Mouse (Mus musculus) MEL (cell line): ENCODE results near the gene Cwh43. TPM values are rescaled to one million over a fixed set of nuclear protein-coding genes. Genes with fewer than 3 reads are reported as not detected.

Experiments
- DNase-seq: peaks from one replicate; pipeline ENCODE4 v3.0.0; 2011; ENCODE audit warnings: low read depth, low spot score
- H3K27ac ChIP-seq: 2 replicates; pipeline ENCODE4 v1.5.1; 2012; ENCODE audit warnings: low read depth, mild to moderate bottlenecking, control low read depth, low read length, moderate library complexity; ENCODE audit not compliant: control insufficient read depth
- H3K27me3 ChIP-seq, 2 experiments: fragments of 150-350 bp in 1 of 2; sonication (generic) in 1 of 2; 2 replicates each; pipeline ENCODE4 v1.6.1; 2012; ENCODE audit warnings: low read length in 2 of 2, mild to moderate bottlenecking in 2 of 2, improper control_type of control experiment in 1 of 2, moderate library complexity in 1 of 2; ENCODE audit not compliant: insufficient read depth in 2 of 2, control insufficient read depth in 1 of 2
- H3K36me3 ChIP-seq, 2 experiments: 2 replicates each; pipeline ENCODE4 v1.6.1; 2012 to 2014; ENCODE audit warnings: low read length in 2 of 2, improper control_type of control experiment in 1 of 2, inconsistent platforms in 1 of 2, mild to moderate bottlenecking in 1 of 2; ENCODE audit not compliant: insufficient read depth in 2 of 2, control insufficient read depth in 1 of 2
- H3K4me1 ChIP-seq, 2 experiments: fragments of 150-350 bp in 1 of 2; sonication (generic) in 1 of 2; 2 replicates each; pipeline ENCODE4 v1.6.1; 2012; ENCODE audit warnings: low read length in 2 of 2, improper control_type of control experiment in 1 of 2, mild to moderate bottlenecking in 1 of 2; ENCODE audit not compliant: insufficient read depth in 2 of 2, control insufficient read depth in 1 of 2
- H3K4me3 ChIP-seq, 2 experiments: fragments of 150-350 bp in 1 of 2; sonication (generic) in 1 of 2; 2 replicates each; pipeline ENCODE4 v1.5.1; 2012; ENCODE audit warnings: low read depth in 2 of 2, low read length in 2 of 2, mild to moderate bottlenecking in 2 of 2, moderate library complexity in 2 of 2, control low read depth in 1 of 2, improper control_type of control experiment in 1 of 2; ENCODE audit not compliant: control insufficient read depth in 1 of 2, insufficient read depth in 1 of 2
- H3K79me2 ChIP-seq: 2 replicates; pipeline ENCODE4 v1.6.1; 2012; ENCODE audit warnings: mild to moderate bottlenecking, low read length, moderate library complexity; ENCODE audit not compliant: control insufficient read depth, poor library complexity, insufficient read depth
- H3K9ac ChIP-seq: 2 replicates; pipeline ENCODE4 v1.6.1; 2012; ENCODE audit warnings: low read depth, mild to moderate bottlenecking, control low read depth, low read length, moderate library complexity; ENCODE audit not compliant: control insufficient read depth, poor library complexity, severe bottlenecking
- H3K9me3 ChIP-seq: fragments of 150-350 bp; sonication (generic); replicated peaks from 2 replicates; pipeline ENCODE4 v1.6.1; 2012; ENCODE audit warnings: mild to moderate bottlenecking, low read length, improper control_type of control experiment, moderate library complexity; ENCODE audit not compliant: insufficient read depth
- CTCF ChIP-seq, 3 experiments: IDR thresholded peaks in 2 of 3; conservative IDR thresholded peaks in 1 of 3; 2 replicates each; pipeline ENCODE4 v1.5.1; 2011 to 2012; ENCODE audit warnings: low read length in 3 of 3, low read depth in 2 of 3, mild to moderate bottlenecking in 2 of 3, improper control_type of control experiment in 1 of 3, inconsistent platforms in 1 of 3, mixed read lengths in 1 of 3, moderate library complexity in 1 of 3; ENCODE audit not compliant: control insufficient read depth in 1 of 3, insufficient read depth in 1 of 3, poor library complexity in 1 of 3, severe bottlenecking in 1 of 3
- ETS1 ChIP-seq: IDR thresholded peaks from 2 replicates; pipeline ENCODE4 v1.6.1; 2012; ENCODE audit warnings: low read depth, mild to moderate bottlenecking, inconsistent platforms, low read length, improper control_type of control experiment, moderate library complexity
- GATA1 ChIP-seq: IDR thresholded peaks from 2 replicates; pipeline ENCODE4 v1.6.1; 2011; ENCODE audit warnings: low read depth, low read length, improper control_type of control experiment
- KAT2A ChIP-seq: conservative IDR thresholded peaks from 2 replicates; pipeline ENCODE4 v1.6.1; 2012; ENCODE audit warnings: low read depth, low read length, improper control_type of control experiment, inconsistent platforms
- MAFK ChIP-seq: IDR thresholded peaks from 2 replicates; pipeline ENCODE4 v1.6.1; 2011; ENCODE audit warnings: low read depth, mild to moderate bottlenecking, low read length, improper control_type of control experiment, borderline replicate concordance
- MAZ ChIP-seq: IDR thresholded peaks from 2 replicates; pipeline ENCODE4 v1.6.1; 2012; ENCODE audit warnings: low read depth, mild to moderate bottlenecking, inconsistent platforms, low read length, improper control_type of control experiment
- MXI1 ChIP-seq: IDR thresholded peaks from 2 replicates; pipeline ENCODE4 v1.6.1; 2011; ENCODE audit warnings: mild to moderate bottlenecking, low read depth, low read length, improper control_type of control experiment
- NRF1 ChIP-seq: IDR thresholded peaks from 2 replicates; pipeline ENCODE4 v1.6.1; 2014; ENCODE audit warnings: low read depth, mild to moderate bottlenecking, inconsistent platforms, low read length, improper control_type of control experiment, moderate library complexity; ENCODE audit not compliant: poor library complexity, insufficient read depth, severe bottlenecking
- POLR2A ChIP-seq, 2 experiments: IDR thresholded peaks; 2 replicates each; pipeline ENCODE4 v1.6.1; 2011 to 2012; ENCODE audit warnings: low read length in 2 of 2, mild to moderate bottlenecking in 2 of 2, control low read depth in 1 of 2, improper control_type of control experiment in 1 of 2, low read depth in 1 of 2, moderate library complexity in 1 of 2; ENCODE audit not compliant: control insufficient read depth in 1 of 2, insufficient read depth in 1 of 2, poor library complexity in 1 of 2
- POLR2AphosphoS2 ChIP-seq: IDR thresholded peaks from 2 replicates; pipeline ENCODE4 v1.6.1; 2011; ENCODE audit warnings: low read length, improper control_type of control experiment
- RAD21 ChIP-seq: IDR thresholded peaks from 2 replicates; pipeline ENCODE4 v1.6.1; 2011; ENCODE audit warnings: mild to moderate bottlenecking, low read depth, low read length, improper control_type of control experiment
- RCOR1 ChIP-seq: IDR thresholded peaks from 2 replicates; pipeline ENCODE4 v1.6.1; 2012; ENCODE audit warnings: low read depth, mild to moderate bottlenecking, inconsistent platforms, low read length, improper control_type of control experiment
- SIN3A ChIP-seq: IDR thresholded peaks from 2 replicates; pipeline ENCODE4 v1.6.1; 2012; ENCODE audit warnings: low read length, improper control_type of control experiment, inconsistent platforms
- TCF12 ChIP-seq: IDR thresholded peaks from 2 replicates; pipeline ENCODE4 v1.6.1; 2014; ENCODE audit warnings: low read depth, mild to moderate bottlenecking, inconsistent platforms, low read length, improper control_type of control experiment, moderate library complexity
- UBTF ChIP-seq: IDR thresholded peaks from 2 replicates; pipeline ENCODE4 v1.6.1; 2012; ENCODE audit warnings: low read depth, mild to moderate bottlenecking, inconsistent platforms, low read length, improper control_type of control experiment, moderate library complexity, borderline replicate concordance; ENCODE audit not compliant: insufficient read depth
- USF1 ChIP-seq: IDR thresholded peaks from 2 replicates; pipeline ENCODE4 v1.6.1; 2014; ENCODE audit warnings: low read depth, mild to moderate bottlenecking, inconsistent platforms, low read length, improper control_type of control experiment, moderate library complexity
- USF2 ChIP-seq, 2 experiments: IDR thresholded peaks; 2 replicates each; pipeline ENCODE4 v1.6.1; 2011 to 2012; ENCODE audit warnings: improper control_type of control experiment in 2 of 2, low read length in 2 of 2, borderline replicate concordance in 1 of 2, inconsistent platforms in 1 of 2, low read depth in 1 of 2, mild to moderate bottlenecking in 1 of 2; ENCODE audit not compliant: insufficient read depth in 1 of 2
- ZC3H11A ChIP-seq: IDR thresholded peaks from 2 replicates; pipeline ENCODE4 v1.6.1; 2012; ENCODE audit warnings: low read depth, mild to moderate bottlenecking, inconsistent platforms, low read length, improper control_type of control experiment
- ZMIZ1 ChIP-seq: IDR thresholded peaks from 2 replicates; pipeline ENCODE4 v1.6.1; 2012; ENCODE audit warnings: low read depth, mild to moderate bottlenecking, inconsistent platforms, low read length, improper control_type of control experiment, moderate library complexity
- polyA plus RNA-seq, 2 experiments: library from polyadenylated mRNA; stranded (reverse) in 1 of 2; unstranded in 1 of 2; fragments of >175 nt in 1 of 2; fragments of >200 nt in 1 of 2; gene quantifications; 2 replicates each; pipeline versions ENCODE4 v1.2.1 to v1.2.4; 2012; ENCODE audit warnings: low replicate concordance in 2 of 2, low read depth in 1 of 2; ENCODE audit not compliant: insufficient read length in 2 of 2, insufficient read depth in 1 of 2, missing spikeins in 1 of 2
- total RNA-seq: library from RNA; depleted of rRNA; stranded (reverse); fragments of 300-350 nt; gene quantifications from 2 replicates; pipeline ENCODE4 v1.2.3, GENCODE M21; 2012

Cwh43 gene
- total and polyA plus RNA-seq, 3 experiments: not detected

DNA sequence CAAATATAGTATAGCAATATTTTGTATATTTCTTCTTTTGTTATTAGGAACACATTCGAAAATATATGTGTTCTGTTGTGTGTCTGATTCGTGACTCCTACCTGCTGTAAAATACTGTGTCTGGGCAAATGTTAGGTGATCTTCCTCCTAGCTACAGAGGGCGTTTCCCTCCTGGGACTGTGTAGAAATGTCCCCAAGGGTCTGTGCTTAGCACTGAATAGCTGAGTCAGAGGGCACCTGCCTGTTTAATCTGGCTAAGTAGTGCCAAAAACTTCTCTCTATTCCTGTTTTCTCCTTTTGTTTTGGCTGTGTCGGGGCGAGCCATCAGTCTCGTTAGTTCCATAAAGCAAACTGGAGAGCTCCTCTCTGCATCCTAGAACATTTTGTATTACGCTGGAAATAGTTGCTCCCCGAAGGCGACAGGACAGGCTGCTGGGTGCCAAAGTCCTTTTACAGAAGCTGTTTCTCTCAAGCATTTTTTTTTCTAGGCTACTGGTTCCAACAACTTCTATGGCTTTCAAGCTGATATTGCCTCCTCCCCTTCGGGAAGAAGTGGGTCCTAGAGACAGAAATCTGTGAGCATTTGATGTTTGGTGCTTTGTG is 36.9 kb upstream of the Cwh43 start:
- Histone ChIP-seq H3K27ac (no peak overlapping the region), H3K36me3 (peaks cover 0 to 11% of the 10 kb centered on the region in 2 experiments; a peak in 2 of 4 replicates), H3K27me3 (no peaks in the 10 kb centered on the region), H3K9me3 (no peaks in the 10 kb centered on the region), H3K4me1 (peaks cover 7 to 20% of the 10 kb centered on the region in 2 experiments; a peak in 3 of 4 replicates), H3K4me3 (no peak overlapping the region), H3K9ac (no peak overlapping the region), H3K79me2 (no peaks in the 10 kb centered on the region)
- DNase-seq: no peak
- TF ChIP-seq ZMIZ1: no peak
- no peak for TF ChIP-seq MAFK
- no peak for TF ChIP-seq USF2 (IDR thresholded peaks at IDR 0.05; ENCODE audit: borderline replicate concordance in 1 of 2, insufficient read depth in 1 of 2, low read depth in 1 of 2, low read length in 2 of 2)
- no peak for TF ChIP-seq CTCF (IDR thresholded peaks at IDR 0.05 in 2 of 3, conservative IDR thresholded peaks at IDR 0.05 in 1 of 3; ENCODE audit: control insufficient read depth in 1 of 3, insufficient read depth in 1 of 3, low read depth in 2 of 3, low read length in 3 of 3, poor library complexity in 1 of 3, severe bottlenecking in 1 of 3)
- TF ChIP-seq POLR2A (IDR thresholded peaks at IDR 0.05; ENCODE audit: control insufficient read depth in 1 of 2, insufficient read depth in 1 of 2, low read depth in 1 of 2, low read length in 2 of 2, poor library complexity in 1 of 2): no peak

DNA sequence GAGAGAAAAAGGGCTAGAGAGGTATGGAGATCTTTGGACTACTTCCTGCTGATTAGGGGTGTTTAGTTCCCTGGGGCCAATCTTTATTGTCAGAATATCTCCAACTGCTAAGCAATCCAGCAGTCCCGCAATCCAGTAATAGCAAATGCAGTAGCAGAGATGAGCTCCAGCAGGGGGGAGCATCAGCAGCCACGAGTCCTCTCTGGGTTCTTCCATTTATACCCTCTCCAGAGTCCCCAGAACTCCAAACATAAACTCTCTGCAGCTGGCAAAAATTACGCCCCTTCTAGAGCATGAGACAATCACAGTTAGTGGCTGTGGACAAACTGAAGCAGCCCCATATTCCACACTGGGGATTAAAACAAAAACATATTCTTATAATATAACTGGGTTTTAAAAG is 36.1 kb upstream of the Cwh43 start:
- Histone ChIP-seq H3K27me3 (no peaks in the 10 kb centered on the region), H3K36me3 (peaks cover 0 to 5% of the 10 kb centered on the region in 2 experiments; a peak in 2 of 4 replicates), H3K27ac (no peak overlapping the region), H3K4me1 (peaks cover 3 to 14% of the 10 kb centered on the region in 2 experiments; a peak in 3 of 4 replicates), H3K79me2 (no peaks in the 10 kb centered on the region), H3K9me3 (no peaks in the 10 kb centered on the region), H3K4me3 (no peak overlapping the region), H3K9ac (no peak overlapping the region)
- no peak for DNase-seq
- TF ChIP-seq POLR2A (IDR thresholded peaks at IDR 0.05; ENCODE audit: control insufficient read depth in 1 of 2, insufficient read depth in 1 of 2, low read depth in 1 of 2, low read length in 2 of 2, poor library complexity in 1 of 2) (no peak), TCF12 (no peak), ZC3H11A (no peak), NRF1 (no peak), KAT2A (no peak), CTCF (IDR thresholded peaks at IDR 0.05 in 2 of 3, conservative IDR thresholded peaks at IDR 0.05 in 1 of 3; ENCODE audit: control insufficient read depth in 1 of 3, insufficient read depth in 1 of 3, low read depth in 2 of 3, low read length in 3 of 3, poor library complexity in 1 of 3, severe bottlenecking in 1 of 3) (no peak), ETS1 (no peak), MXI1 (no peak), RAD21 (no peak), MAZ (no peak), POLR2AphosphoS2 (no peak), UBTF (no peak), ZMIZ1 (no peak), RCOR1 (no peak), USF2 (IDR thresholded peaks at IDR 0.05; ENCODE audit: borderline replicate concordance in 1 of 2, insufficient read depth in 1 of 2, low read depth in 1 of 2, low read length in 2 of 2) (no peak), GATA1 (no peak), SIN3A (no peak), USF1 (no peak)
